Mouse (Mus musculus): ENCODE data around the gene Pah. TPM values are rescaled to one million over a fixed set of nuclear protein-coding genes. Genes with fewer than 3 reads are reported as not detected.

Gene Pah
- polyA plus RNA-seq, 1 experiment from 2014 or later, result 0.17 TPM

DNA sequence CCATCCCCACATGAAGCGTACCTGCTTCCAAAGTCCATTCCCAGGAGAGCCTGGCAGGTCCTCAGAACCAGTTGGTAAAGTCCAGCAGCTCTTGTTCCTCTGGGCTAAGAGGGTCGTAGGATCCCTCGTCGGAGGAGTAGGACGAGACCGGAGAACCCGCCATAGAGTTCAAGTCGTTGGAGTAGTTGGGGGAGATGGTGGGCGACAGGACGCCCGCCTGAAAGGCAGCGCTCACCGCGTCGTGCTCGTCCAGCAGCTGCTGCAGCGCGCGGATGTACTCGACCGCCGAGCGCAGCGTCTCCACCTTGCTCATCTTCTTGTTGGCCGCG is 29.3 kb upstream of the Pah start:
- Histone ChIP-seq H3K9me3 (ENCODE audit: control insufficient read depth, low read length) (no peaks in the 10 kb centered on the region), H3K4me1 (replicated peaks; ENCODE audit: control insufficient read depth, insufficient read depth) (no peaks in the 10 kb centered on the region), H3K27ac (replicated peaks) (no peak overlapping the region), H3K4me3 (ENCODE audit: low read depth, low read length) (peak overlapping the region; percentile 54), H3K27me3 (ENCODE audit: control insufficient read depth, insufficient read depth, low read length) (peaks cover 34% of the 10 kb centered on the region; the same call in 1 of the 2 replicates), H3K4me2 (replicated peaks; ENCODE audit: low read depth) (peak overlapping the region; percentile 94), H3K36me3 (ENCODE audit: control insufficient read depth, insufficient read depth, low read length) (no peaks in the 10 kb centered on the region), H3K9ac (ENCODE audit: low read length) (no peak overlapping the region)
- no peak for DNase-seq (ENCODE audit: low spot score)
- 1% methylated on average over 10 of the region's 26 CpGs for WGBS
- no peak for ATAC-seq (ENCODE audit: low FRiP score, low TSS enrichment)
- TF ChIP-seq CTCF (IDR thresholded peaks at IDR 0.05; ENCODE audit: low read depth) (no peak), EP300 (optimal IDR thresholded peaks at IDR 0.05) (no peak)

DNA sequence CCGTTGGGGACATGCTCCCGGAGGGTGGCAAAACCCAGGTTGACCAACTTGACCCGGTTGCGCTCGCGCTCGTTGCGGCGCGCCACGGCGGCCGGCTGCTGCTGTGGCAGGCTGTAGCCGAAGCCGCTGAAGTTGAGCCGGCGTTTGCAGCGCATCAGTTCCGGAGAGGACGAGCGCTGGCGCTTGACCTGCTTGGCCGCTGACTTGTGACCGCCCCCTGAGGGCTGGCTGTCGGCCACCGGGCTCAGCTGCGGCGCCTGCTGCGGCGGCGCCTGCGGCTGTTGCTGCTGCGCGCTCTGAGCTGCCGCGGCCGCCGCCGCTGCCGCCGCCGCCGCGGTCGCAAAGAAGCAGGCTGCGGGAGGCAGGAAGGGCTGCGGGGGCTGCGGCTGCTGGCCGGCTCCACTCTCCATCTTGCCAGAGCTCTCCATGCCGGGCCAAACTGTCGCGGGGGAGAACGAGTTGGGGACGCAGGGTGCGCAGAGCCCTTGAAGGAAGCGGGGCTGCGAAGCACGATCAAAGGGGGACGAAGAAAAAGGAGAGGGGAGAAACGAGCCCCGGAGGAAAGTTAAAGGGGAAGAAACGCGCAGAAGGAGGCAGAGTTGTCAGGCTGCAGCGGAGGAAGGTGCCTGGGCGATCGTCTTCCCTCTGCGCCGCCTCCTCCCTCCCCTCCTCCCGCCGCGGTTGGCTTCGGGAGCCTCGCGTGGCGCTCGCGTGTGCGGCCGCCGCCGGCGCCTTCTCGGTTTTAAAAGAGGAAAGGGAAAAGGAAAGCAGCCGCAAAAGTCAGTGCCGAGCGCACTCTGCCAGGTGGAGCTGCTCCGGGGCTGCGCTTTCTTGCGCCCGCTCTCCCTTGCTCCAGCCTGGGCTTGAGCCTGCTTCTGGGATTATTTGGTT is 28.7 kb upstream of the Pah start:
- H3K4me1 ChIP-seq (replicated peaks; ENCODE audit: control insufficient read depth, insufficient read depth), result no peaks in the 10 kb centered on the region
- ATAC-seq (ENCODE audit: low FRiP score, low TSS enrichment) (0 out of 2 replicates have a peak, but pooled peaks have one; percentile 31), DNase-seq (ENCODE audit: low spot score) (peak; percentile 46)
- no peaks in the 10 kb centered on the region for H3K36me3 ChIP-seq (ENCODE audit: control insufficient read depth, insufficient read depth, low read length)
- TF ChIP-seq EP300 (optimal IDR thresholded peaks at IDR 0.05), result no peak
- no peak for TF ChIP-seq CTCF (IDR thresholded peaks at IDR 0.05; ENCODE audit: low read depth)
- no peak overlapping the region for H3K27ac ChIP-seq (replicated peaks)
- H3K4me2 ChIP-seq (replicated peaks; ENCODE audit: low read depth), result peak overlapping the region; percentile 94
- WGBS, result 0% methylated on average over 74 of the region's 90 CpGs
- H3K27me3 ChIP-seq (ENCODE audit: control insufficient read depth, insufficient read depth, low read length), result peaks cover 29% of the 10 kb centered on the region; the same call in 1 of the 2 replicates
- no peaks in the 10 kb centered on the region for H3K9me3 ChIP-seq (ENCODE audit: control insufficient read depth, low read length)
- peak overlapping the region; percentile 54 for H3K4me3 ChIP-seq (ENCODE audit: low read depth, low read length)
- H3K9ac ChIP-seq (ENCODE audit: low read length), result peak overlapping the region; percentile 23

DNA sequence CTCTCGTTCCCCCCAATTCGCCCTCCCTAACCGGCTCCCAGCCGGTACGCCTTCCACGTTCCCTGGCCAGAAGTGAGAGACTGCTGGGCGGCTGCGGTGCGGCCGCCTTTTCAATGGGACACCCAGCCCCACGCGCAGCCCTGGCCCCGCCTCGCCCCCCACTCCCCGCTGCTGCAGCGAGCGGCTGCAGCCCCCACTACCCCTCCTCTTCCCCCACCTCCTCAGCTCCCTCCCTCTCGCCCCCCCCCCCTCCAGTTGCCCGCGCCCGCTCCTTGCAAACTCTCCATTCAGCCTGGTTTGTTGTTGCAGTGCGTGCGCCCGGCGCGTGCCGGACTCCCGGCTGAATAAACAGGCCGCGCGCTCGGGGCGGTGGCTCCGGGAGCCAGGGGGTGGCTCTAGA is 28.0 kb upstream of the Pah start, which contains the start of gene Ascl1:
Gene Ascl1 (minus strand): TSS at position 85 of the 400 bp plus-strand sequence.
- no peaks in the 10 kb centered on the region for H3K9me3 ChIP-seq (ENCODE audit: control insufficient read depth, low read length)
- peak within 1 kb of the TSS; percentile 23 for H3K9ac ChIP-seq (ENCODE audit: low read length)
- H3K4me1 ChIP-seq (replicated peaks; ENCODE audit: control insufficient read depth, insufficient read depth), result no peaks in the 10 kb centered on the region
- no peak within 1 kb of the TSS for H3K27ac ChIP-seq (replicated peaks)
- peak; percentile 46 for DNase-seq (ENCODE audit: low spot score)
- peak within 1 kb of the TSS; percentile 94 for H3K4me2 ChIP-seq (replicated peaks; ENCODE audit: low read depth)
- peak within 1 kb of the TSS; percentile 54 for H3K4me3 ChIP-seq (ENCODE audit: low read depth, low read length)
- ATAC-seq (ENCODE audit: low FRiP score, low TSS enrichment), result peak; percentile 38
- H3K27me3 ChIP-seq (ENCODE audit: control insufficient read depth, insufficient read depth, low read length), result peaks cover 32% of the 10 kb centered on the region; the same call in 1 of the 2 replicates
- TF ChIP-seq CTCF (IDR thresholded peaks at IDR 0.05; ENCODE audit: low read depth) (no peak), EP300 (optimal IDR thresholded peaks at IDR 0.05) (no peak)
- no peaks in the 10 kb centered on the region for H3K36me3 ChIP-seq (ENCODE audit: control insufficient read depth, insufficient read depth, low read length)
- 1% methylated on average over 31 of the region's 34 CpGs for WGBS

DNA sequence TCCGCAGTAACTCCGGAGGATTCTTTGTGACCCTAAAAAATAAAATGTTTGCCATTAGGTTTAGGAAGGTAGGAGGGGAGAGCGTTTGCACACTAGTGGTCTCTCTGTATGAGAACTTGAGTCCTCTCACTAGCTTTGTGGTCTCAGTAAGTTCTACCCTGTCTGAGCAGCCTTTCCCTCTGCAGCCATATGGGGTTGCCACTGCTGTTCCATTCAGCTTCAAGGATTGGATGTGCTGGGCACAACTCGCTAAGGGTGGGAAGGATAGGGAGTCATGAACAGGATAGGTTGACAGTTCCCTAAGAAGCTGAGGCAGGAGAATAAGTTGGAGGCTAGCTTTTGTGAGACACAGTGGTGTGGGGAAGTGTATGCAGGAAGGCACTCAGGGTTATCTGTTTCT is 27.4 kb upstream of the Pah start:
- no peak overlapping the region for H3K9ac ChIP-seq (ENCODE audit: low read length)
- peaks cover 32% of the 10 kb centered on the region; the same call in 1 of the 2 replicates for H3K27me3 ChIP-seq (ENCODE audit: control insufficient read depth, insufficient read depth, low read length)
- no peak for DNase-seq (ENCODE audit: low spot score)
- WGBS, result 4% methylated on average over 4 of the region's 4 CpGs
- no peaks in the 10 kb centered on the region for H3K9me3 ChIP-seq (ENCODE audit: control insufficient read depth, low read length)
- H3K27ac ChIP-seq (replicated peaks), result no peak overlapping the region
- peak overlapping the region; percentile 94 for H3K4me2 ChIP-seq (replicated peaks; ENCODE audit: low read depth)
- H3K36me3 ChIP-seq (ENCODE audit: control insufficient read depth, insufficient read depth, low read length), result no peaks in the 10 kb centered on the region
- no peaks in the 10 kb centered on the region for H3K4me1 ChIP-seq (replicated peaks; ENCODE audit: control insufficient read depth, insufficient read depth)
- H3K4me3 ChIP-seq (ENCODE audit: low read depth, low read length), result no peak overlapping the region
- no peak for TF ChIP-seq EP300 (optimal IDR thresholded peaks at IDR 0.05)
- no peak for TF ChIP-seq CTCF (IDR thresholded peaks at IDR 0.05; ENCODE audit: low read depth)
- ATAC-seq (ENCODE audit: low FRiP score, low TSS enrichment), result no peak

DNA sequence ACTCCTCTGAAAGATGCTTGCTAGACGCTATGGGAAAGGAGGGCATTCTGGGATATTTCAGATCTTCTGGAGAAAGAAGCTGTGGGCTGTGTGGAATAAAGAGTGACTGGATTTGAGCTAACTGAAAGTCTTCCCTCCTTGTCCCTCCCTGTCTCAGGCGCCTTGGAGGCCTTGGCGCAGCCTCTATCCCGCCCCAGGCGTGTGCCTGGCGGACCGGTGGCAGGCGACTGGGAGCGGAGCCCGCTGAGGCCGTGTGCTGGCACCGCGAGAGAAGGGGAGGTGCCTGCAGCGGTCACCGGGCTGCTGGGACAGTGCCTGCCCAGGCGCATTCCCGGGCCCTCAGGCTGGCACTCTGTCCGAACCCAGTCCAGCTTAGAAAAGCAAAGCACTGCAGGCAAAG is 27.0 kb upstream of the Pah start:
- no peaks in the 10 kb centered on the region for H3K36me3 ChIP-seq (ENCODE audit: control insufficient read depth, insufficient read depth, low read length)
- no peak for TF ChIP-seq CTCF (IDR thresholded peaks at IDR 0.05; ENCODE audit: low read depth)
- TF ChIP-seq EP300 (optimal IDR thresholded peaks at IDR 0.05), result no peak
- no peaks in the 10 kb centered on the region for H3K4me1 ChIP-seq (replicated peaks; ENCODE audit: control insufficient read depth, insufficient read depth)
- no peaks in the 10 kb centered on the region for H3K9me3 ChIP-seq (ENCODE audit: control insufficient read depth, low read length)
- H3K27me3 ChIP-seq (ENCODE audit: control insufficient read depth, insufficient read depth, low read length), result peaks cover 32% of the 10 kb centered on the region; the same call in 1 of the 2 replicates
- no peak overlapping the region for H3K27ac ChIP-seq (replicated peaks)
- peak; percentile 60 for DNase-seq (ENCODE audit: low spot score)
- H3K4me3 ChIP-seq (ENCODE audit: low read depth, low read length), result no peak overlapping the region
- H3K9ac ChIP-seq (ENCODE audit: low read length), result no peak overlapping the region
- H3K4me2 ChIP-seq (replicated peaks; ENCODE audit: low read depth), result peak overlapping the region; percentile 17; the same call in 1 of the 2 replicates
- peak; percentile 66; the same call in 1 of the 2 replicates for ATAC-seq (ENCODE audit: low FRiP score, low TSS enrichment)
- WGBS, result 1% methylated on average over 18 of the region's 18 CpGs

DNA sequence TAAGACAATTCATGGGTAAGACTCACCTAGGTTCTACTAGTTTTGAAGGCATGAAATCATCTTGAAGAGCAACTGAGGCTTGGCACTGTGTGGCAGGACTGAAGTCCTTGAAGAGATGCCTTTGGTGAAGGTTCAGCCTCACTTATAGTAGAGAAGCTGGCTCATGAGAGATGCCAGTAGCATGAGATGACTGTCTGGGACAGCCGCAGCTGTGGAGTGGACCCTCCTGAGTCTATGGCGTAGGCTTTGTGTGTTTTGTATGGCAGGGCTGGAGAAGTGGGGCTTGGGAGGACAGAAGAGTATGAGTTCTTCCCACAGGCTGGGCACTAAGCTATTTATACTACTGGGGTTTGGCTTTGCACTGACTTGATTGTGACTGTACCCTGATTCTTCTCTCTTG is 24.5 kb upstream of the Pah start:
- Histone ChIP-seq H3K36me3 (ENCODE audit: control insufficient read depth, insufficient read depth, low read length) (no peaks in the 10 kb centered on the region), H3K27me3 (ENCODE audit: control insufficient read depth, insufficient read depth, low read length) (peaks cover 31% of the 10 kb centered on the region), H3K4me3 (ENCODE audit: low read depth, low read length) (no peak overlapping the region), H3K4me2 (replicated peaks; ENCODE audit: low read depth) (no peak overlapping the region), H3K4me1 (replicated peaks; ENCODE audit: control insufficient read depth, insufficient read depth) (no peaks in the 10 kb centered on the region), H3K9me3 (ENCODE audit: control insufficient read depth, low read length) (no peaks in the 10 kb centered on the region), H3K27ac (replicated peaks) (no peak overlapping the region), H3K9ac (ENCODE audit: low read length) (no peak overlapping the region)
- ATAC-seq (ENCODE audit: low FRiP score, low TSS enrichment) (no peak), DNase-seq (ENCODE audit: low spot score) (no peak)
- 88% methylated on average over 2 of the region's 2 CpGs for WGBS
- TF ChIP-seq CTCF (IDR thresholded peaks at IDR 0.05; ENCODE audit: low read depth), result no peak
- no peak for TF ChIP-seq EP300 (optimal IDR thresholded peaks at IDR 0.05)
